ENCODE assay signal across 8 mouse cellular contexts in the genomic region with DNA sequence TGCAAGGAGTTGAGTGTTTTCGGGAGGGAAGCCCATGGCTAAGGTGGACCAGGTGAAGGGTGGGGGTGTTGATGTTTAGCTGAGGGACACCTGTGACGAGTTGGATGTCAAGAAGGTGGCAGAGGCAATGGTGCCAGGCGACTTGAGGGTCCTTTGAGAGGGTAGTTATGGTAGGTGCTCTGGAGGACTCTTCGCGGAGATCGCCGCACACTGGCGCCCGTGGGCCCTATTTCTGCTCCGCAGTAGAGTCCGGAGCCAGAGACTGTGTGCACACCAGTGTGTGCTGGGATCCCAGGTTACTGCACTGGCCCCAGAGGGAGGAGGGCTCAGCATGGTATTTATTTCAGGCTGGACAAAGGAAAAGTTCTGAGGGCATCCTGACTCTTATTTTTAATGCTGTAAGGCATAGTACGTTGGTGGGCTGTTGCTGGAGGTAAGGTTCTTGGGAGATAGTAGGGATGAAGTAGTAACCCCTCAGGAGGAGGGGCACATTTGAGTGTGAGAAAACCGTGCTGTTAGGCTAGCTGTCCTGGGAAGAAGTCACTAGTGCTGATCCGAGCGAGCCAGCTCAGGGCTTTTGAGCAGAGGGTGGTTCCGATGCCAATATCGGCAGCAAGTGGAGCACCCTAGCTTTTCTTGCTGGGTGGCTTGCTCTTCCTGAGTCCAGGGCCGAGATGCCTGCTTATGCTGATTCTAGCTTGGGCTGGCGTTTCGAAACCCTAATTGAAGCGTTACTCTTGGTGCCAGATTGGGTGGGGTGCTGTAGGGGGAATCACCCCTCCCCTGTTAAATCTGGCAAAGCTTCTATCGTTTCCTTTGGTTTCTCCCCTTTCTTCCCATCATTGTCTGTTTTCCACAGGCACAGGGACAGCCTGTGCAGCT. TPM values are rescaled to one million over a fixed set of nuclear protein-coding genes. Genes with fewer than 3 reads are reported as not detected.
DNase-seq lines count a peak whose midpoint lies in the region; ATAC-seq lines count a peak whose summit lies in the region.

No protein-coding gene starts in this region.

- peak; percentile 22 for DNase-seq in kidney, adult 11 months
- no peak for DNase-seq in kidney, adult 8-10 months
- peak; percentile 28 for DNase-seq in R1 (ENCODE audit: low read depth, low spot score)
- peak; percentile 26 to 40 for DNase-seq in lung, postnatal 4 days
- DNase-seq in testis, postnatal 10 days (ENCODE audit: low spot score), result peak; percentile 54
- DNase-seq in gastrocnemius, postnatal 25 days, result no peak

- peak overlapping the region; percentile 76 for H3K4me3 ChIP-seq in forebrain, embryonic 16.5 days (replicated peaks; ENCODE audit: low read length)
- peak overlapping the region; percentile 93 for H3K4me3 ChIP-seq in kidney, embryonic 14.5 days (ENCODE audit: low read length)

- peaks cover 24% of the 10 kb centered on the region for H3K4me1 ChIP-seq in forebrain, embryonic 16.5 days (replicated peaks; ENCODE audit: control insufficient read depth, insufficient read depth, low read length)
- peaks cover 21% of the 10 kb centered on the region for H3K4me1 ChIP-seq in kidney, embryonic 14.5 days (ENCODE audit: control insufficient read depth, insufficient read depth, low read length)

- 15% methylated on average over 22 of the region's 22 CpGs for WGBS in forebrain, embryonic 16.5 days
- 15% methylated on average over 22 of the region's 22 CpGs for WGBS in kidney, embryonic 14.5 days

- ATAC-seq in forebrain, embryonic 16.5 days, result peak; percentile 5
- peak; percentile 21; the same call in 1 of the 2 replicates for ATAC-seq in kidney, embryonic 14.5 days (ENCODE audit: low FRiP score, low TSS enrichment)

- H3K27ac ChIP-seq in forebrain, embryonic 16.5 days (ENCODE audit: low read length), result peak overlapping the region; percentile 5; the same call in 1 of the 2 replicates
- peak overlapping the region; percentile 47; the same call in 1 of the 2 replicates for H3K27ac ChIP-seq in kidney, embryonic 14.5 days (ENCODE audit: low read depth, low read length)

- H3K9me3 ChIP-seq in forebrain, embryonic 16.5 days (ENCODE audit: control insufficient read depth, low read length), result no peaks in the 10 kb centered on the region
- H3K9me3 ChIP-seq in kidney, embryonic 14.5 days (ENCODE audit: control insufficient read depth, low read length), result no peaks in the 10 kb centered on the region

- no peaks in the 10 kb centered on the region for H3K27me3 ChIP-seq in forebrain, embryonic 16.5 days (replicated peaks; ENCODE audit: control insufficient read depth, insufficient read depth, low read length)
- H3K27me3 ChIP-seq in kidney, embryonic 14.5 days (ENCODE audit: control insufficient read depth, insufficient read depth, low read length), result no peaks in the 10 kb centered on the region

- H3K36me3 ChIP-seq in forebrain, embryonic 16.5 days (ENCODE audit: control insufficient read depth, insufficient read depth), result peaks cover 6% of the 10 kb centered on the region; the same call in 1 of the 2 replicates
- H3K36me3 ChIP-seq in kidney, embryonic 14.5 days (ENCODE audit: control insufficient read depth, insufficient read depth, low read length), result peaks cover 10% of the 10 kb centered on the region

- peak overlapping the region; percentile 71 for H3K9ac ChIP-seq in forebrain, embryonic 16.5 days (replicated peaks; ENCODE audit: low read depth, low read length)
- H3K9ac ChIP-seq in kidney, embryonic 14.5 days (ENCODE audit: low read depth, low read length), result peak overlapping the region; percentile 82

- H3K4me2 ChIP-seq in forebrain, embryonic 16.5 days (ENCODE audit: low read length), result peak overlapping the region; percentile 94
- peak overlapping the region; percentile 86 for H3K4me2 ChIP-seq in kidney, embryonic 14.5 days (replicated peaks; ENCODE audit: low read depth, low read length)

RNA-seq across cellular contexts. Expression of gene Wbp1l, which starts 0.7 kb away (rescaled TPM):
- 39.1 and 41.3 TPM in 2 replicates for polyA plus RNA-seq in forebrain, embryonic 16.5 days (2015; fragmentation: Nextera tagmentation; extraction: Ambion mirVana)
- 26.2 and 46.1 TPM in 2 replicates for polyA plus RNA-seq in kidney, embryonic 14.5 days (2014; fragmentation: Nextera tagmentation; extraction: Ambion mirVana)
- 10 to 100 TPM; 39.0 to 47.3 TPM for total RNA-seq in gastrocnemius, postnatal 25 days (2021)

RNA-seq across cellular contexts. Expression of gene Sfxn2, which starts 26.5 kb away (rescaled TPM):
- 14.3 and 14.8 TPM in 2 replicates for polyA plus RNA-seq in forebrain, embryonic 16.5 days (2015; fragmentation: Nextera tagmentation; extraction: Ambion mirVana)
- polyA plus RNA-seq in kidney, embryonic 14.5 days (2014; fragmentation: Nextera tagmentation; extraction: Ambion mirVana), result 18.1 and 25.1 TPM in 2 replicates
- total RNA-seq in gastrocnemius, postnatal 25 days (2021), result 1 to 10 TPM; 2.8 TPM

RNA-seq across cellular contexts. Expression of gene Arl3, which starts 26.6 kb away (rescaled TPM):
- 226 and 246 TPM in 2 replicates for polyA plus RNA-seq in forebrain, embryonic 16.5 days (2015; fragmentation: Nextera tagmentation; extraction: Ambion mirVana)
- 98.3 and 182 TPM in 2 replicates for polyA plus RNA-seq in kidney, embryonic 14.5 days (2014; fragmentation: Nextera tagmentation; extraction: Ambion mirVana)
- total RNA-seq in gastrocnemius, postnatal 25 days (2021), result 10 to 100 TPM; 49.6 to 55.8 TPM

Comparison
In these comparisons a context has a peak if more than half of its experiments do, and no peak if none do; other contexts are left out.
1. DNase-seq: peak in kidney, adult 11 months (single experiment), R1 (single experiment), lung, postnatal 4 days (2 of 2) and testis, postnatal 10 days (single experiment); none in kidney, adult 8-10 months (0 of 2) and gastrocnemius, postnatal 25 days (single experiment).